Mouse (Mus musculus) limb, embryonic 12.5 days (tissue): ENCODE data around the gene Fignl2. TPM values are rescaled to one million over a fixed set of nuclear protein-coding genes. Genes with fewer than 3 reads are reported as not detected.

Experiments
- ATAC-seq: fragments of 200-750 bp; cut with Nextera tagmentation; 2 replicates; pipeline ENCODE4 v1.8.0; 2017; ENCODE audit warnings: low read depth, moderate TSS enrichment; ENCODE audit not compliant: insufficient number of reproducible peaks, insufficient read depth, low FRiP score, low TSS enrichment
- H3K27ac ChIP-seq: fragments of 300-500 bp; sonication (generic); 2 replicates; pipeline ENCODE4 v1.5.1; 2016; ENCODE audit warnings: mild to moderate bottlenecking, moderate library complexity
- H3K27me3 ChIP-seq: fragments of 300-500 bp; sonication (generic); 2 replicates; pipeline ENCODE4 v1.6.1; 2016; ENCODE audit warnings: mild to moderate bottlenecking, moderate library complexity
- H3K36me3 ChIP-seq: fragments of 300-500 bp; sonication (generic); 2 replicates; pipeline ENCODE4 v1.6.1; 2016; ENCODE audit warnings: mild to moderate bottlenecking, moderate library complexity
- H3K4me1 ChIP-seq: fragments of 300-500 bp; sonication (generic); replicated peaks from 2 replicates; pipeline ENCODE4 v1.6.1; 2016
- H3K4me2 ChIP-seq: fragments of 300-500 bp; sonication (generic); 2 replicates; pipeline ENCODE4 v1.6.1; 2016; ENCODE audit warnings: mild to moderate bottlenecking, moderate library complexity
- H3K4me3 ChIP-seq: fragments of 300-500 bp; sonication (generic); replicated peaks from 2 replicates; pipeline ENCODE4 v1.5.1; 2016; ENCODE audit warnings: mild to moderate bottlenecking
- H3K9ac ChIP-seq: fragments of 300-500 bp; sonication (generic); replicated peaks from 2 replicates; pipeline ENCODE4 v1.6.1; 2016; ENCODE audit warnings: mild to moderate bottlenecking, moderate library complexity
- H3K9me3 ChIP-seq: fragments of 300-500 bp; sonication (generic); 2 replicates; pipeline ENCODE4 v1.6.1; 2016; ENCODE audit warnings: mild to moderate bottlenecking, moderate library complexity
- WGBS: fragments of 180-500 bp; shearing (Covaris S2); methylation state at CpG from one replicate; pipeline ENCODE4 v1.1.7; 2016; 5-methylcytosine and 5-hydroxymethylcytosine counted together
- polyA plus RNA-seq: library from polyadenylated mRNA; unstranded; fragments of >200 nt; fragmentation: Nextera tagmentation; extraction: Ambion mirVana; gene quantifications from 2 replicates; pipeline ENCODE4 v1.2.1, GENCODE M21; 2016

The Fignl2 gene
- polyA plus RNA-seq, 1 experiment from 2014 or later: 0.56 TPM

DNA sequence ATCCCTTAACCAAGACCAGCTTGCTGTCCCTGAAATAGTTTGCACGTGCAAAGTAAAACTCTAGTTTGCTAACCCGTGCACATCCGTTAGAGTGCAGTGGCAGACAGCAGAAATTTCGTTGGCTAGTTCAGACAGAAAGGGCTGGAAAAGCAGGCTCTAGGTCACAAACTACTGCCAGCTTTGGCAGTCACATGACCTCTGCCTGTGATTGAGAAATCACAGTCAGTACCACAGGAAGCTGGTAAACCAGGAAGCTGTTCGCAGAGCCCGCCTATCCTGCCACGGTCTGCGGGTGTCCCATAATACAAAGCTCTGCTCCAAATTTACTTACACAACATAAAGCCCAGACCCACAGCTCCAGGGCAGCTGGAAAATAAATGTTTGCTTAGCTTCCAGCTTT is 34.8 kb upstream of the Fignl2 start:
- WGBS: 64% methylated on average over 8 of the region's 8 CpGs

DNA sequence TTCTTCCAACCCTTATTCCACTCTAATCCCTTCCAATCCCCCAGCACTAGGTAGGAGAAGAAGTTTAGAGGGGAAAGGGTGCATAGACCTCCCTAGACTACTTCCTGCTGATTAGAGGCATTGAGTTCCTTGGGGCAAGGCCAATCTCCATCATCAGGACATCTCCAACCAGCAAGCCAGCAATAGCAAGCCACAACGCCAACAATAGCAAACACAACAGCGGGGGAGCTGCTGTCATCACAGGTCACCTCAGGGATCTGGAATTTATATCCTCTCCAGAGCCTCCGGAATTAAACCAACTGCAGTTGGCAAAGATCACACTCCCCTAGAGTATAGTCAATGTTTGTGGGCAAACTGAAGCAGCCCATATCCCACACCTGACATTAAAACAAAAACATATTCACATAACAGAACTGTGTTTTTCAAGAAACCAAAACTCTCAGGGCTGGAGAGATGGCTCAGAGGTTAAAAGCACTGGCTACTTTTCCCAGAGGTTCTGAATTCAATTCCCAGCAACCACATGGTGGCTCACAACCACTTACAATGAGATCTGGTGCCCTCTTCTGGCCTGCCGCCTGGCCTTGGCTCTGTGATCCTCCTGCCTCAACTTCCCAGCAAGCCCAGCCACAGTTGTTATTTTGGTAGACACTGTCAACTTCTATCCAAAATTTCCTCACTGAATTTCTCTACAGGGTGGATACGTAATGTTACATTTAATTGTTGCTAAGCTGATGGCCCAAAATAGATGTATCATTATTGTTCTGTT is 29.7 kb upstream of the Fignl2 start:
- 85% methylated on average over 5 of the region's 5 CpGs for WGBS
- no peaks in the 10 kb centered on the region for H3K36me3 ChIP-seq
- peaks cover 8% of the 10 kb centered on the region; the same call in 1 of the 2 replicates for H3K27me3 ChIP-seq
- 0 out of 2 replicates have a peak, but pooled peaks cover 3% of the 10 kb centered on the region for H3K4me1 ChIP-seq
- H3K27ac ChIP-seq: no peak overlapping the region
- 0 out of 2 replicates have a peak, but pooled peaks cover 3% of the 10 kb centered on the region for H3K9me3 ChIP-seq
- H3K4me3 ChIP-seq: no peak overlapping the region
- H3K9ac ChIP-seq: no peak overlapping the region
- no peak for ATAC-seq
- H3K4me2 ChIP-seq: no peak overlapping the region

More for the DNA sequence above, 34.8 kb upstream of the Fignl2 start:
- peaks cover 8% of the 10 kb centered on the region; the same call in 1 of the 2 replicates for H3K27me3 ChIP-seq
- H3K4me1 ChIP-seq: no peaks in the 10 kb centered on the region
- H3K9me3 ChIP-seq: peaks cover 6% of the 10 kb centered on the region; the same call in 1 of the 2 replicates
- peak overlapping the region; percentile 51; the same call in 1 of the 2 replicates for H3K27ac ChIP-seq
- no peak for ATAC-seq
- no peak overlapping the region for H3K4me3 ChIP-seq
- no peaks in the 10 kb centered on the region for H3K36me3 ChIP-seq
- no peak overlapping the region for H3K9ac ChIP-seq
- no peak overlapping the region for H3K4me2 ChIP-seq

DNA sequence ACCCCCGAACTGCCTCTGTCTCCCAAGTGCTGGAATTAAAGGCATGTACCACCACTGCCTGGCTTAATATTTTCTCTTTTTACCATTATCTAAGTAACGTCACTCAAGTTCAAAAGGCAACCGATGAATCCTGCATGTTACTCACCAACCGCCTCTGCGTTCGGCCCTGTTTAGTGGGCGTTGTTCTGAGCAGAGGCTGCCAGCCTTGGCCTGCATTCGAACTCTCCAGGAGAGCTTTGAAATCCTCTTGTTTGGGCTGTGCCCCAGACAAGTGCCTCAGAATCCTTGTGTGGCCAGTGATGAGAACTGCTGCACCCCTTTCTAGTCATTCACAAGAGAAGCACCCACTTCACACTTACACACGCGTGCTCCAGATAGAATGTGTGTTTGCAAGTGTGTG is 27.6 kb upstream of the Fignl2 start:
- Histone ChIP-seq H3K9me3 (0 out of 2 replicates have a peak, but pooled peaks cover 3% of the 10 kb centered on the region), H3K9ac (no peak overlapping the region), H3K27ac (no peak overlapping the region), H3K4me1 (0 out of 2 replicates have a peak, but pooled peaks cover 3% of the 10 kb centered on the region), H3K4me3 (no peak overlapping the region), H3K4me2 (no peak overlapping the region), H3K27me3 (peaks cover under 1% of the 10 kb centered on the region; the same call in 1 of the 2 replicates), H3K36me3 (no peaks in the 10 kb centered on the region)
- WGBS: 87% methylated on average over 10 of the region's 10 CpGs
- no peak for ATAC-seq

DNA sequence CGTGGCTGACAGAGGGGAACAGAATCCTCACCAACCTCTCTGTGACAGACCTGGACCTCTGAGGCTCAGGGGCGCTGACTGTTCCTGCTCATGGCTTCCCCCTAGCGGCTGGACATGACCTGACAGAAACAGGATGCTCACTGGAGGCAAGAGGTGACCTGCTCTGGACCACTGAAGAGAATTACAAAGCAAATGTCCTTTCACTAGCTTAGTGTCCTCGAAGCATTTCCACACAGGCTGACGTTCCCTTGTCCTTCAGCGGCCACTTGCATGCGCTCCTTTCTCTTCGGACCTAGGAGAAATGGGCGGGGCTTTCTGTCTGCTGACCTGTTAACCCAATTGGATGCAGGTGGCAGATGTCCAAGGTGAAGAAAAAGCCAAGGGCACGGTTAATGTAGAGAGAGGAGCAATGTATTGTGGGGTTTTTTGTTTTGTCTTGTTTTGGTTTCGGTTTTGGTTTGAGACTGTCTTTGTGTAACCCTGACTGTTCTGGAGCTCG is 27.2 kb upstream of the Fignl2 start:
- no peak overlapping the region for H3K27ac ChIP-seq
- ATAC-seq: peak; percentile 66; the same call in 1 of the 2 replicates

DNA sequence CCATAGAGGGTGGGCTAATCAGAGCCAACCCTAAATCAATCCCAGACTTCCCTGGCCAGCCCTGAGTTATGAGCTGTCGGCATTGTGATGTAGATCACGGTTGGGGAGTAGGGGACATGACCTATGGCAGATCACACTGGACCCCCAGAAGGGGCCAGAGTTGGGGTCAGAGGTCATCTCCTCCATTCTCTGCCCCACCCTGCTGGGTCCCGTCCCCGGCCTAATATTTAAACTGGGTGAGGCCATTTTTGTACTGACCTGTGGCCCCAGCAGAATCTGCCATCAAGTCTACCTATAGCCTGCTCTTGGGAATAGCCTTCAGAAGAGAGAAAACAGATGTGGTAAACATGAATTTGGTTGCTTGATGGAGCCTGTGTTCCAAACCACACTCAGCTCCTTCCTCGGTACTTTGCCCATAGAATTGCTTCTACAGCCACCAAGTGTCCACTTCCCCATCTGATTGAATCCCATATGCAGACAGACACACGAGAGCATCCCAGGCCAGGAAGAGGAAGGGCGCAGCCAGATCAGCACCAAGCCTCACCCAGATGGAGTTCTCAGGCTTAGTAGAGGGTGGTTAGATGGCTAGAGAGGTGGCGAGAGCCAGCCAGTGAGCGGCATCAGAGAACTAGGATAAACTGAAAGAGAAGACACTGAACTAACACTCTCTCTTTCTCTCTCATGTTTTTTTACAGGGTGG is 25.4 kb upstream of the Fignl2 start:
- Histone ChIP-seq H3K4me2 (no peak overlapping the region), H3K4me3 (no peak overlapping the region), H3K4me1 (peaks cover 6% of the 10 kb centered on the region), H3K9ac (no peak overlapping the region), H3K36me3 (no peaks in the 10 kb centered on the region), H3K27ac (no peak overlapping the region), H3K9me3 (0 out of 2 replicates have a peak, but pooled peaks cover 3% of the 10 kb centered on the region), H3K27me3 (no peaks in the 10 kb centered on the region)
- 55% methylated on average over 9 of the region's 9 CpGs for WGBS
- ATAC-seq: no peak

More for the DNA sequence above, 27.2 kb upstream of the Fignl2 start:
- Histone ChIP-seq H3K9ac (no peak overlapping the region), H3K4me1 (0 out of 2 replicates have a peak, but pooled peaks cover 3% of the 10 kb centered on the region), H3K9me3 (0 out of 2 replicates have a peak, but pooled peaks cover 3% of the 10 kb centered on the region), H3K4me2 (0 out of 2 replicates have a peak overlapping the region, but pooled peaks have one; percentile 32), H3K27me3 (no peaks in the 10 kb centered on the region), H3K36me3 (no peaks in the 10 kb centered on the region), H3K4me3 (no peak overlapping the region)
- 17% methylated on average over 12 of the region's 12 CpGs for WGBS

DNA sequence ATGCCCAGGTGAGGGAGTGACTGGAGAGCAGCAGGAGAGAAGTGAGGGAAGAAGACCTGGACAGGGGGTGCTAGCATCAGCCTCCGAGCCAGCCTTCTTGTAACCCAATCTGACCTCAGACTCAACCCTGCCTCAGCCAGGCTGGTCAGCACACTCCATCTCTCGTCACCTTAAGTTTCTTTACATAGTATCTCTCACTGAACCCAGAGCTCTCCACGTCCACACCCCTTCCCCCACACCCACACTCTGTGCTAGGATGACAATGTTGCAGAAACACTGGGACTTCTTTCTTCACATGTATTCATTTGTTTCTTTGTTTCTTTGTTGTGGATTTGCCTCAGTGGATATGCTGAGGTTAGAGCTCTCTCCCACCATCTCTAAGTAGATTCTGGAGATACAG is 22.6 kb upstream of the Fignl2 start:
- H3K9me3 ChIP-seq: no peaks in the 10 kb centered on the region
- no peak overlapping the region for H3K4me2 ChIP-seq
- WGBS: 76% methylated on average over 3 of the region's 3 CpGs
- no peak overlapping the region for H3K9ac ChIP-seq
- H3K4me1 ChIP-seq: peaks cover 28% of the 10 kb centered on the region
- ATAC-seq: no peak
- no peak overlapping the region for H3K4me3 ChIP-seq
- H3K36me3 ChIP-seq: no peaks in the 10 kb centered on the region
- no peaks in the 10 kb centered on the region for H3K27me3 ChIP-seq
- H3K27ac ChIP-seq: no peak overlapping the region

DNA sequence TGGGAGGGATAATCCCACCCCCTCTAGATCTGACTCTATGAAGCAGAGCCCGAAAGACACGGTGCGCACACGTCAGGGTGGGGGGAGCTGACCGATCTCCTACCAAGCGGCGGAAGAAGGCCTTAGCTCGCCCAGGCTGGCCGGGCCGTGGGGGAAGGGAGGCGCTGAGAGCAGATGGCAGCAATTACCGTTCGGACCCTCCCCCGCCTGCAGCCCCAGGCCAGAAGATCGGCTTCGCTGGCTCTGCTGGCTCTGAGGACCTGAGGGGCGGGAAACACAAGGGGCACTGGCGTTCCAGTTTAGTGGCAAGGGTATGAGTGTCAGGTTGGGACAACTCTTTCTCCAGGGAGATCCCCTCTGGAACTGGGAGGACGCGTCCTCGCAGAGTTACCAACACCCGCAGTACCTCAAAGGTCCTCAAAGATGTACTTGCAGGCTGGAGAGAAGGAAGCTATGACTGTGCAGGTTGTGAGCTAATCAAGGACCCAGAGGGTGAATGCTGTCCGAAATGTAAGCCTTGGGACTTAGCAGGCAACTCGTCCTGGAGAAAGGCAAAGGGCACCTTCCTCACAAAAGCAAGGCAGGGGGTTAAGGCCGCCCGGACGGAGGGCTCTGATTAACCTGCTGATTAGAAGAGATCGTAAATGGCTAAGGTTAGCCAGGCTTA is 19.8 kb upstream of the Fignl2 start:
- peaks cover 50% of the 10 kb centered on the region for H3K4me1 ChIP-seq
- H3K4me3 ChIP-seq: peak overlapping the region; percentile 19
- peak overlapping the region; percentile 56 for H3K4me2 ChIP-seq
- no peaks in the 10 kb centered on the region for H3K9me3 ChIP-seq
- peak overlapping the region; percentile 53; the same call in 1 of the 2 replicates for H3K9ac ChIP-seq
- peak; percentile 58 for ATAC-seq
- H3K36me3 ChIP-seq: no peaks in the 10 kb centered on the region
- no peaks in the 10 kb centered on the region for H3K27me3 ChIP-seq
- H3K27ac ChIP-seq: peak overlapping the region; percentile 71
- 2% methylated on average over 28 of the region's 28 CpGs for WGBS

DNA sequence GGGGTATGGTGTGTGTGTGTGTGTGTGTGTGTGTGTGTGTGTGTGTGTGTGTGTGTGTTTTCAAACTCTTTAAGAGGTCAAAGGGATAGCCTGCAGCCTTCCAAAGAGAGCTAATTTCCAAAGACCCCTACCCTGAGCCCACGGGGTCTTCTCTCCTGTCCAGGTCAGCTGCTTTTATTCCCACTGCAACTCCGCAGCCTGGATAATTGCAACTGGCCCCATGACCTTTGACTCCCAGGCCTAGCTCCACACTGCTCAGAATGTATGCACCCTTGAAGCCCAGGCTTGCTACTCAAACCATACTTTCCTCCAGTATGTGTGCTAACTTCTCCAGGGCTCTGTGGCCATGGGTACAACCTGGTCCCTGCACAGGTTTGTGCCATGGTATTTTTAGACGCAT is 17.0 kb upstream of the Fignl2 start:
- Histone ChIP-seq H3K27ac (peak overlapping the region; percentile 88), H3K4me1 (peaks cover 61% of the 10 kb centered on the region), H3K4me3 (no peak overlapping the region), H3K9ac (no peak overlapping the region), H3K36me3 (no peaks in the 10 kb centered on the region), H3K4me2 (no peak overlapping the region), H3K9me3 (no peaks in the 10 kb centered on the region), H3K27me3 (no peaks in the 10 kb centered on the region)
- 38% methylated on average over 3 of the region's 3 CpGs for WGBS
- ATAC-seq: no peak

DNA sequence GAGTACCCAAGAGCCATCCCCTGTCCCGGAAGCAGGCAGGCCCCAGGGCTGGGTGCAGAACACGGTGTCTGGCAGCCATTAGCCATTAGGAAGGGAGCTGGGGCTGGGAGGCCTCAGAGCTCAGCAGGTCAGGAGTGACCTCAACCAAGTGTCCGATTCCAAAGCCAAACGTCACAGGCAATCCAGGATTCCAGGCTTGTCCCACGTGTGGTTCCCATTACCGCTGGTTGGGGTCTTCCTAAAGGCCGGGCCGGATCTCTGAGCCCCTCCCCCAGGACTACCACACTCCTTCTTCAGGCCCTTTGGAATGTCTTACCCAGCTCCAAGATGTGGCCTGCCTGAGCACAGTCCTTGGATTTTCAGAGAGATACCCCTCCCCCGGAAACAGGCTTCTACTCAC is 16.6 kb upstream of the Fignl2 start:
- no peaks in the 10 kb centered on the region for H3K9me3 ChIP-seq
- WGBS: 11% methylated on average over 9 of the region's 9 CpGs
- H3K27me3 ChIP-seq: no peaks in the 10 kb centered on the region
- no peak for ATAC-seq
- H3K9ac ChIP-seq: no peak overlapping the region
- H3K4me2 ChIP-seq: no peak overlapping the region
- no peaks in the 10 kb centered on the region for H3K36me3 ChIP-seq
- peaks cover 61% of the 10 kb centered on the region for H3K4me1 ChIP-seq
- H3K4me3 ChIP-seq: no peak overlapping the region
- peak overlapping the region; percentile 88 for H3K27ac ChIP-seq

DNA sequence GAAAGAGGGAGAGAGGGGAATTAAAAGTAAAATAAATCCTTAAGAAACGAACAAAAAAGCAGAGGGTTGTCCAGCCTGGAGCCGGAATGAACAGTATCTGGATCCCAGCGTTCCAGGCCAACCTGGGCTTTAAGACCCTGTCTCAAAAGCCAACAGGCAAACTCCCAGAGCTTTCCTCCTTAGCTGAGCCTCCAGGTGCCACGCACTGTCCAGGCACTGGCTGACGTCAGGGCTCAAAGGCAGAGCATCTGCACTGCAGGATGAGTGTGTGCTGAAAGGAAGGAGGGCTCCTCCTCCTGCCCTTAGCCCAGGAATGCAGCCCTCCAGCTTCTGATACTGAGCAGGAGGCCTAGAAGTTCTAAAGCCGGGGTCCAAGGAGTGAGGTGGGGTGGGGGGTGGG is 15.6 kb upstream of the Fignl2 start:
- H3K27me3 ChIP-seq: no peaks in the 10 kb centered on the region

More for the DNA sequence above, 15.6 kb upstream of the Fignl2 start:
- no peak overlapping the region for H3K9ac ChIP-seq
- ATAC-seq: no peak
- H3K4me1 ChIP-seq: peaks cover 60% of the 10 kb centered on the region
- peak overlapping the region; percentile 88 for H3K27ac ChIP-seq
- H3K9me3 ChIP-seq: no peaks in the 10 kb centered on the region
- 26% methylated on average over 6 of the region's 6 CpGs for WGBS
- H3K4me3 ChIP-seq: no peak overlapping the region
- H3K36me3 ChIP-seq: no peaks in the 10 kb centered on the region
- no peak overlapping the region for H3K4me2 ChIP-seq
